Mouse (Mus musculus) limb, embryonic 12.5 days (tissue): ENCODE results near the gene Parva. TPM values are rescaled to one million over a fixed set of nuclear protein-coding genes. Genes with fewer than 3 reads are reported as not detected.

Experiments used
- ATAC-seq: fragments of 200-750 bp; cut with Nextera tagmentation; 2 replicates; pipeline ENCODE4 v1.8.0; 2017; ENCODE audit warnings: low read depth, moderate TSS enrichment; ENCODE audit not compliant: insufficient number of reproducible peaks, insufficient read depth, low FRiP score, low TSS enrichment
- H3K27ac ChIP-seq: fragments of 300-500 bp; sonication (generic); 2 replicates; pipeline ENCODE4 v1.5.1; 2016; ENCODE audit warnings: mild to moderate bottlenecking, moderate library complexity
- H3K27me3 ChIP-seq: fragments of 300-500 bp; sonication (generic); 2 replicates; pipeline ENCODE4 v1.6.1; 2016; ENCODE audit warnings: mild to moderate bottlenecking, moderate library complexity
- H3K36me3 ChIP-seq: fragments of 300-500 bp; sonication (generic); 2 replicates; pipeline ENCODE4 v1.6.1; 2016; ENCODE audit warnings: mild to moderate bottlenecking, moderate library complexity
- H3K4me1 ChIP-seq: fragments of 300-500 bp; sonication (generic); replicated peaks from 2 replicates; pipeline ENCODE4 v1.6.1; 2016
- H3K4me2 ChIP-seq: fragments of 300-500 bp; sonication (generic); 2 replicates; pipeline ENCODE4 v1.6.1; 2016; ENCODE audit warnings: mild to moderate bottlenecking, moderate library complexity
- H3K4me3 ChIP-seq: fragments of 300-500 bp; sonication (generic); replicated peaks from 2 replicates; pipeline ENCODE4 v1.5.1; 2016; ENCODE audit warnings: mild to moderate bottlenecking
- H3K9ac ChIP-seq: fragments of 300-500 bp; sonication (generic); replicated peaks from 2 replicates; pipeline ENCODE4 v1.6.1; 2016; ENCODE audit warnings: mild to moderate bottlenecking, moderate library complexity
- H3K9me3 ChIP-seq: fragments of 300-500 bp; sonication (generic); 2 replicates; pipeline ENCODE4 v1.6.1; 2016; ENCODE audit warnings: mild to moderate bottlenecking, moderate library complexity
- WGBS: fragments of 180-500 bp; shearing (Covaris S2); methylation state at CpG from one replicate; pipeline ENCODE4 v1.1.7; 2016; 5-methylcytosine and 5-hydroxymethylcytosine counted together
- polyA plus RNA-seq: library from polyadenylated mRNA; unstranded; fragments of >200 nt; fragmentation: Nextera tagmentation; extraction: Ambion mirVana; gene quantifications from 2 replicates; pipeline ENCODE4 v1.2.1, GENCODE M21; 2016

The Parva gene
- polyA plus RNA-seq, 1 experiment from 2014 or later, result 82.7 TPM

GRCm38 (mm10) chr7:112399425-112400170 is 27.7 kb upstream of the Parva start:
- 75% methylated on average over 7 of the region's 7 CpGs for WGBS

DNA sequence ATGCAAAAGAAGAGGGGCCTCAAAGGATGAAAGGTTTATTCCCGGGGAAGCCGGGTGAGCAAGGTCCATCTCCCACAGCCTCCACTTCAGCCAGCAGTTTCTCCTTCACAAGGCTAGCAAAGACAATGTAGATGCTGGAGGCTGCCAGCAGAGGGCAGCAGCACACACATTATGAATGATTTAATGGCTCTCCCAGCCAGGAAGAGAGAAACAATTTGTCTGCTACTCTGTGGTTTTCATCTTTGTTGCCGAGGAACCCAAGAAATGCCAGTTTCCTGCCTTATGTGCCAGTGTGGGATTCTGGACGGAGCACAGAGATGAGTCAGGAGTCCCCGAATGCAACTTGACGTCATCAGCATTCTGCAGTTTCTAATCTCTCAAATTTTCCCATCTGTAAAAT is 27.1 kb upstream of the Parva start:
- Histone ChIP-seq H3K4me2 (no peak overlapping the region), H3K27me3 (0 out of 2 replicates have a peak, but pooled peaks cover 5% of the 10 kb centered on the region), H3K4me3 (no peak overlapping the region), H3K36me3 (no peaks in the 10 kb centered on the region), H3K4me1 (peaks cover 18% of the 10 kb centered on the region), H3K9ac (no peak overlapping the region), H3K9me3 (no peaks in the 10 kb centered on the region), H3K27ac (no peak overlapping the region)
- ATAC-seq, result no peak
- WGBS, result 52% methylated on average over 6 of the region's 6 CpGs

More at GRCm38 (mm10) chr7:112399425-112400170, 27.7 kb upstream of the Parva start:
- Histone ChIP-seq H3K36me3 (no peaks in the 10 kb centered on the region), H3K27me3 (0 out of 2 replicates have a peak, but pooled peaks cover 5% of the 10 kb centered on the region), H3K4me2 (no peak overlapping the region), H3K4me1 (peaks cover 15% of the 10 kb centered on the region; the same call in 1 of the 2 replicates), H3K9ac (no peak overlapping the region), H3K4me3 (no peak overlapping the region), H3K27ac (no peak overlapping the region), H3K9me3 (no peaks in the 10 kb centered on the region)
- ATAC-seq, result no peak

GRCm38 (mm10) chr7:112405061-112405460 is 22.2 kb upstream of the Parva start:
- Histone ChIP-seq H3K9ac (no peak overlapping the region), H3K36me3 (no peaks in the 10 kb centered on the region), H3K27me3 (no peaks in the 10 kb centered on the region), H3K4me2 (no peak overlapping the region), H3K4me1 (peaks cover 7% of the 10 kb centered on the region; the same call in 1 of the 2 replicates), H3K4me3 (no peak overlapping the region), H3K27ac (no peak overlapping the region), H3K9me3 (no peaks in the 10 kb centered on the region)
- 44% methylated on average over 2 of the region's 2 CpGs for WGBS
- no peak for ATAC-seq

GRCm38 (mm10) chr7:112405578-112405977 is 21.7 kb upstream of the Parva start:
- no peak for ATAC-seq
- Histone ChIP-seq H3K4me2 (no peak overlapping the region), H3K27ac (no peak overlapping the region), H3K9me3 (no peaks in the 10 kb centered on the region), H3K27me3 (no peaks in the 10 kb centered on the region), H3K36me3 (no peaks in the 10 kb centered on the region), H3K4me1 (peaks cover 7% of the 10 kb centered on the region; the same call in 1 of the 2 replicates), H3K9ac (no peak overlapping the region), H3K4me3 (no peak overlapping the region)
- WGBS, result 89% methylated on average over 8 of the region's 8 CpGs

GRCm38 (mm10) chr7:112407597-112407996 is 19.7 kb upstream of the Parva start:
- no peak overlapping the region for H3K9ac ChIP-seq
- ATAC-seq, result no peak
- 90% methylated on average over 7 of the region's 7 CpGs for WGBS
- H3K36me3 ChIP-seq, result no peaks in the 10 kb centered on the region
- no peak overlapping the region for H3K4me3 ChIP-seq
- peaks cover 10% of the 10 kb centered on the region for H3K4me1 ChIP-seq
- H3K9me3 ChIP-seq, result no peaks in the 10 kb centered on the region
- no peak overlapping the region for H3K4me2 ChIP-seq
- no peak overlapping the region for H3K27ac ChIP-seq
- no peaks in the 10 kb centered on the region for H3K27me3 ChIP-seq

DNA sequence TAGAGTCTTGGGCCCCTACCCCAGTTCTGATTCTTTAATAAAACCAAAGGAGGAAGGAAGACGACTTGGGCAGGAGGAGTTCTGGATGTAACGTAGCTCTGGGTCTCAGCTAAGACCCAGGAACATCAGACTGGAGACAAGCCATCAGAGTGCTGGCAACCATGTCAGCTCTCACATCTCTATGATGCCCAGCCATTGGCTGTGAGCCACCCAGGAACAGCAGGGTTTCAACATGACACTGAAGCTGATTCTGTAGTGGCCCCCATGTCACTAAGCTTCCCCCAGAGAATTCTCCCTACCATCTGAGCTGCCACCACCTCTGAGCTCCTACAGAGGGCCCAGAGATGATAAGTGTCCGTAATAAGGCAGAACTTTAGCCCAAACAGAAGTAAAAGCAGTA is 17.3 kb upstream of the Parva start:
- H3K27me3 ChIP-seq, result no peaks in the 10 kb centered on the region
- H3K27ac ChIP-seq, result no peak overlapping the region
- ATAC-seq, result no peak
- WGBS, result 83% methylated on average over 3 of the region's 3 CpGs
- peaks cover 13% of the 10 kb centered on the region for H3K4me1 ChIP-seq
- H3K9me3 ChIP-seq, result no peaks in the 10 kb centered on the region
- no peak overlapping the region for H3K9ac ChIP-seq
- no peak overlapping the region for H3K4me2 ChIP-seq
- H3K4me3 ChIP-seq, result no peak overlapping the region
- H3K36me3 ChIP-seq, result no peaks in the 10 kb centered on the region

- Histone ChIP-seq H3K4me2 (no peak overlapping the region), H3K4me3 (no peak overlapping the region), H3K27ac (no peak overlapping the region), H3K9ac (no peak overlapping the region), H3K9me3 (no peaks in the 10 kb centered on the region), H3K36me3 (no peaks in the 10 kb centered on the region), H3K4me1 (peaks cover 29% of the 10 kb centered on the region), H3K27me3 (peaks cover 11% of the 10 kb centered on the region; the same call in 1 of the 2 replicates)
- no peak for ATAC-seq
- 84% methylated on average over 6 of the region's 6 CpGs for WGBS
Observed at GRCm38 (mm10) chr7:112413286-112413685, 14.0 kb upstream of the Parva start.

DNA sequence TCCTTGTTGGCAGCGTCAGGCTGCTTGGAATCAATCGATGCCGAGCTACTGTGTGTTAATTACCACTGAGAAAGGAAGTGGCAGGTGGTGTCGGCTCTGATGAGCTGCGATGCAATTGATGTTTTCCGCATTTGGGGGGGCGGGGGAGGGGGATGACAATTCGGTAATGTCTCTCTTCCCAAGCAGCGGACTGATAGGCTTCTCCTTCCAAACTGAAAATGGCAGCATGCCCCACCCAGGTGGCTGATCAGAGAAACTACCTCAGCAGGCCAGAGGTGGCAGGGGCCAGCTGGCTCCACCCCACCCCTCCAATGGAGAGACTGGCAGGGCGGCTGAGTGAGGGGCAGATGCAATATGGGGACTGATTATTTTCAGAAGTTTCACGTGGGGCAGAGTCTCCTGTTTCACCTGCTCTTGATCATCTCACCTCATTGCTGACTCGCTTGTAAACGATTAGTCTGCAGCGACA is 11.2 kb upstream of the Parva start:
- WGBS, result 8% methylated on average over 14 of the region's 14 CpGs
- Histone ChIP-seq H3K27ac (0 out of 2 replicates have a peak overlapping the region, but pooled peaks have one; percentile 0), H3K4me2 (peak overlapping the region; percentile 49), H3K4me3 (peak overlapping the region; percentile 12; the same call in 1 of the 2 replicates), H3K9ac (no peak overlapping the region; the same call in 1 of the 2 replicates), H3K27me3 (peaks cover 14% of the 10 kb centered on the region), H3K9me3 (no peaks in the 10 kb centered on the region), H3K4me1 (peaks cover 29% of the 10 kb centered on the region), H3K36me3 (no peaks in the 10 kb centered on the region)
- ATAC-seq, result no peak

GRCm38 (mm10) chr7:112416730-112417513 is 10.4 kb upstream of the Parva start:
- peaks cover 14% of the 10 kb centered on the region for H3K27me3 ChIP-seq
- no peak overlapping the region for H3K4me3 ChIP-seq
- H3K9ac ChIP-seq, result no peak overlapping the region
- no peak; the same call in 1 of the 2 replicates for ATAC-seq
- peak overlapping the region; percentile 49 for H3K4me2 ChIP-seq
- H3K9me3 ChIP-seq, result no peaks in the 10 kb centered on the region
- H3K4me1 ChIP-seq, result peaks cover 29% of the 10 kb centered on the region
- 0 out of 2 replicates have a peak overlapping the region, but pooled peaks have one; percentile 0 for H3K27ac ChIP-seq
- 15% methylated on average over 6 of the region's 7 CpGs for WGBS
- H3K36me3 ChIP-seq, result no peaks in the 10 kb centered on the region

DNA sequence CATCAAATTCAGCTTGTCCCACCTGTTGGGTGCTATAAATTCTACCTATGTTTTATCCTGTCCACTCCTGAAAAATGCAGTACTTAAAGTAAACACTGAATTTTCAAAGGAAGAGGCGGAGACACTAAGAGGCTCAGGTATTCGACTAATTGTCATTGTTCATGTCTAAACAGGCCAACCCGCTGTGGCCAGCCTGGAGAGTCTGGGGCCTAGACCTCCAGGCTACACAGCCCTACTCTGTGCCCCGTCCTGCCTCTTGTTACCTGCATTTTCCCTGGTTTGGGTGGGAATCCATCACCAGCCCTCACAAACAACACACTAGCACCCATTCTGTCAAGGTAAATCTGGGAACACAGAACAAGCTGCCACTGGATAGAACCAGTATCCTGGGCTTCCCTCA is 9.7 kb upstream of the Parva start:
- no peaks in the 10 kb centered on the region for H3K9me3 ChIP-seq
- H3K27me3 ChIP-seq, result peaks cover 14% of the 10 kb centered on the region
- H3K4me2 ChIP-seq, result no peak overlapping the region
- peaks cover 25% of the 10 kb centered on the region for H3K4me1 ChIP-seq
- 69% methylated on average over 4 of the region's 4 CpGs for WGBS
- no peak overlapping the region for H3K9ac ChIP-seq
- no peak overlapping the region for H3K4me3 ChIP-seq
- no peak overlapping the region for H3K27ac ChIP-seq
- no peak for ATAC-seq
- no peaks in the 10 kb centered on the region for H3K36me3 ChIP-seq

DNA sequence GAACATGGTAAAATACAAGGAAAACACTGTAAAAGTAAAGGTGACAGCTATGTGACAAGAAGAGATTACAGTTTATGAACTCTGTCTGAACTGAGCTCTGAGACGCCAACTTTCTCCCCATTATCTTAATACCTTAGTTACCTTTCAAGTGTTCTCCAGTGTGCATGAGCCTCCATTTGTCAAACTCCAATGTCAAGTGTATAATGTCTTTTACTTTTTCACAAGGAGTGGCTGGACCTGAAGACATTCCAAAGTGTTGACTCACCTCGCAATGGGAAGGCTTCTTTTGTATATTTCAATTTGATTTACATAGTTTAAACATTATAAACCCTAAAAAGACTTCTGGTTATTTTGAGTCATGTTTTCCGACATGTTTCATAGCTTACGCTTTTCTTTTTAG is 3.9 kb upstream of the Parva start:
- Histone ChIP-seq H3K27ac (no peak overlapping the region), H3K4me3 (no peak overlapping the region), H3K36me3 (no peaks in the 10 kb centered on the region), H3K9me3 (no peaks in the 10 kb centered on the region), H3K27me3 (peaks cover 1% of the 10 kb centered on the region; the same call in 1 of the 2 replicates), H3K4me2 (no peak overlapping the region), H3K9ac (no peak overlapping the region), H3K4me1 (peaks cover 10% of the 10 kb centered on the region)
- ATAC-seq, result no peak
- 84% methylated on average over 4 of the region's 4 CpGs for WGBS
